In genomic region chr8:125557391-125558108, GRCm38 (mm10) we compare ENCODE assay signal across 8 mouse cellular contexts. TPM values are rescaled to one million over a fixed set of nuclear protein-coding genes. Genes with fewer than 3 reads are reported as not detected.
DNase-seq lines count a peak whose midpoint lies in the region; ATAC-seq and TF ChIP-seq lines count a peak whose summit lies in the region.

No protein-coding gene starts in this region.

- H3K4me1 ChIP-seq in heart, adult 2 months (ENCODE audit: control insufficient read depth, insufficient read depth, low read length), result peaks cover 44% of the 10 kb centered on the region

- peak in 1 of 2 experiments; percentile 23 for DNase-seq in heart, adult 2 months
- DNase-seq in heart, adult 8-10 months (ENCODE audit: low spot score), result no peak
- peak; percentile 45 for DNase-seq in adipocyte (ENCODE audit: low spot score)
- peak; percentile 51 for DNase-seq in lung, postnatal 25 days (ENCODE audit: low spot score)
- no peak for DNase-seq in right cerebral cortex, adult 2 months (ENCODE audit: low spot score in 2 of 2)
- DNase-seq in urinary bladder, postnatal 36 days (ENCODE audit: low spot score in 2 of 2), result no peak
- DNase-seq in retina, postnatal 1 day, result no peak

- TF ChIP-seq CTCF in heart, adult 2 months (IDR thresholded peaks at IDR 0.05), result no peak

- peaks cover 3% of the 10 kb centered on the region for H3K36me3 ChIP-seq in heart, adult 2 months (ENCODE audit: control insufficient read depth, insufficient read depth, low read length)

- no peaks in the 10 kb centered on the region for H3K27me3 ChIP-seq in heart, adult 2 months (ENCODE audit: control insufficient read depth, insufficient read depth, low read length)

- TF ChIP-seq POLR2A in heart, adult 2 months (IDR thresholded peaks at IDR 0.05; ENCODE audit: insufficient read depth, low read depth, low read length), result no peak

- 29% methylated on average over 10 of the region's 10 CpGs for WGBS in heart, adult 2 months

- intact Hi-C loops in heart, adult 2 months (cut with DNase I), result loop anchor here (2.0 kb wide), 1 partner anchor 43 kb away; no protein-coding TSS in a partner anchor

- H3K79me2 ChIP-seq in heart, adult 2 months (replicated peaks; ENCODE audit: control insufficient read depth, insufficient read depth, low read length), result peaks cover 8% of the 10 kb centered on the region

- peak overlapping the region; percentile 72 for H3K27ac ChIP-seq in heart, adult 2 months

- no peak for TF ChIP-seq EP300 in heart, adult 2 months (IDR thresholded peaks at IDR 0.05; ENCODE audit: insufficient read depth, low read depth, low read length)

- H3K9ac ChIP-seq in heart, adult 2 months (ENCODE audit: low read depth, low read length), result no peak overlapping the region

- H3K4me3 ChIP-seq in heart, adult 2 months, result no peak overlapping the region

- ATAC-seq in granulocyte monocyte progenitor cell, adult 5-6 weeks (replicated peaks; ENCODE audit: poor library complexity, severe bottlenecking), result peak; percentile 21

RNA-seq across cellular contexts. Expression of gene Sipa1l2, which starts 12.1 kb away (rescaled TPM):
- total RNA-seq in heart, adult 2 months (2021), result 10 to 100 TPM; 42.9 to 45.4 TPM
- 27.0 and 40.5 TPM in 2 replicates for polyA plus RNA-seq in heart, adult 2 months (2012; rRNA removed)
- 10 to 100 TPM; 41.6 to 49.5 (median 44.5) TPM for total RNA-seq in heart, adult 8-10 months (2022)
- total RNA-seq in granulocyte monocyte progenitor cell, adult 5-6 weeks (2014; fragmentation: Nextera tagmentation), result 1.0 and 1.4 TPM in 2 replicates
- total RNA-seq in granulocyte monocyte progenitor cell, adult 5-6 weeks (2017), result 1.9 and 2.4 TPM in 2 replicates

Comparison
In these comparisons a context has a peak if more than half of its experiments do, and no peak if none do; other contexts are left out.
1. DNase-seq: peak in adipocyte (single experiment) and lung, postnatal 25 days (single experiment); none in heart, adult 8-10 months (single experiment), right cerebral cortex, adult 2 months (0 of 2), urinary bladder, postnatal 36 days (0 of 2) and retina, postnatal 1 day (single experiment).
2. RNA of gene Sipa1l2, which starts 12.1 kb away (total RNA-seq): 41.6 to 49.5 TPM in heart, adult 8-10 months and 42.9 to 45.4 TPM in heart, adult 2 months; 1.0 to 2.4 TPM in granulocyte monocyte progenitor cell, adult 5-6 weeks; every median in the first group is over 10 times any median in the second.